Comparison of ENCODE assay signal across 19 mouse cellular contexts in genomic region chr11:22897127-22897526, GRCm38 (mm10).
"Had no signal": no experiment of that assay in that cellular context is flagged by ENCODE, and none has a peak within 500 bp of the region (broad histone marks: within the 10 kb centered on the region; RNA-seq: fewer than 3 reads in every experiment).

No protein-coding gene starts in this region.

- DNase-seq: kidney, adult 11 months; kidney, adult 8-10 months; kidney, postnatal 25 days; layer of hippocampus, adult 9-11 months; liver; lung, embryonic 14.5 days; lung, postnatal 10 days; lung, postnatal 4 days; midbrain, embryonic 14.5 days; thymus, adult 18-20 months; thymus, postnatal 4 days had no signal

- H3K27me3 ChIP-seq: limb, embryonic 13.5 days; liver, embryonic 12.5 days; liver, embryonic 15.5 days had no signal

- H3K9me3 ChIP-seq: limb, embryonic 10.5 days; limb, embryonic 13.5 days; liver, embryonic 12.5 days; liver, embryonic 15.5 days; megakaryocyte, embryonic 14.5 days; midbrain, embryonic 10.5 days had no signal

- ATAC-seq: liver, embryonic 12.5 days had no signal

- H3K36me3 ChIP-seq: liver, embryonic 15.5 days had no signal

- H3K9ac ChIP-seq: limb, embryonic 13.5 days; liver, embryonic 12.5 days; liver, embryonic 15.5 days; lung, embryonic 14.5 days had no signal

- H3K4me3 ChIP-seq: layer of hippocampus, adult 2 months; limb, embryonic 10.5 days; limb, embryonic 13.5 days; liver, embryonic 12.5 days; liver, embryonic 15.5 days; megakaryocyte, embryonic 14.5 days; midbrain, embryonic 10.5 days had no signal

- H3K4me2 ChIP-seq: limb, embryonic 13.5 days; liver, embryonic 12.5 days; liver, embryonic 15.5 days; lung, embryonic 14.5 days had no signal

- H3K27ac ChIP-seq: kidney, postnatal 0 days; layer of hippocampus, adult 2 months; limb, embryonic 10.5 days; limb, embryonic 13.5 days; liver, embryonic 12.5 days; liver, embryonic 15.5 days; midbrain, embryonic 10.5 days had no signal

- H3K4me1 ChIP-seq: limb, embryonic 13.5 days; midbrain, embryonic 10.5 days had no signal
